Mouse (Mus musculus): Measurements from ENCODE around the gene Cltc.

- no peak for TF ChIP-seq CTCF (IDR thresholded peaks at IDR 0.05; ENCODE audit: borderline replicate concordance, extremely low read depth, insufficient read depth, insufficient read length)
- TF ChIP-seq POLR2A (IDR thresholded peaks at IDR 0.05; ENCODE audit: borderline replicate concordance, extremely low read depth, insufficient read depth, insufficient read length, poor library complexity, severe bottlenecking) = no peak
Observed at GRCm38 (mm10) chr11:86757142-86757479, 254 bp downstream of the Cltc start.
